Mouse (Mus musculus) layer of hippocampus, postnatal 10 days (tissue): Measurements from ENCODE around the gene Fzr1. TPM values are rescaled to one million over a fixed set of nuclear protein-coding genes. Genes with fewer than 3 reads are reported as not detected.

ENCODE experiments used
- DNase-seq, 2 experiments: peaks; one replicate each; pipeline ENCODE4 v3.0.0; 2021; ENCODE audit warnings: low spot score in 2 of 2
- total RNA-seq, 2 experiments: library from RNA; stranded (reverse); gene quantifications; 2 replicates each; pipeline ENCODE4 v1.2.3; 2021

The Fzr1 gene
- total RNA-seq, 2 experiments from 2014 or later, result 81.2 to 85.2 TPM

DNA sequence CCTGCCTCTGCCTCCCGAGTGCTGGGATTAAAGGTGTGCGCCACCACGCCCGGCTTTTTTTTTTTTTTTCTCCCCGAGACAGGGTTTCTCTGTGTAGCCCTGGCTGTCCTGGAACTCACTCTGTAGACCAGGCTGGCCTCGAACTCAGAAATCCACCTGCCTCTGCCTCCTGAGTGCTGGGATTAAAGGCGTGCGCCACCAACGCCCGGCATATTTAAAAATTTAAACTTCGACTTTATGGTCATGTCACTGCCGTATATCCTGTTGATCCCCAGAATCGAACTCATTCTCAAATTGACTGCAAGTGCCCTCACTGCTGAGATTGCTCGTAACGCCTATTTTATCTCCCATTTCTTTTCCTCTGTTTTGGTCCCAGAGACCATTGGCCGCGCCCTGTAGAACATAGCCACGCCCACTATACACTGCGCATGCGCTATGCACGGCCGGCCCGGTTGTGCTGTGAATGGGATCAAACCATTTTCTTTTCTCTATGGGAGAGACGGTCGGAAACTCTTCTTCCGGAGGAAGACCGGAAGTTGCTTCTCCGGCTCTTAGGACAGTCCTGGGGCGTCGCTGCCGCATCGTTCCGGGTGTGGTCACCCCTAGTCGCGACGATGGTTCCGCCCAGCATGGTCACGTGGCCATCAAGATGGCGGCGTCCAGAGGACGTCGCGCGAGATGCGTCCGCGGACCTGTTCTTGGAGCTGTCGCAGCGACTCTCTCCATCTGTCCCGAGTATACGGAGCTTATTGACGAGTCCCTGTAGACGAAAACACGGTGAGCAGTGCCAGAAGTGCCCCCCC, 5.7 kb upstream of the Fzr1 start, which contains the start of the genes Dohh and Gm48551:
TSS of gene Dohh (plus strand) at position 627 of the 803 bp plus-strand sequence.
TSS of gene Gm48551 (plus strand) at position 665 of the 803 bp plus-strand sequence.
- peak; percentile 99 for DNase-seq

DNA sequence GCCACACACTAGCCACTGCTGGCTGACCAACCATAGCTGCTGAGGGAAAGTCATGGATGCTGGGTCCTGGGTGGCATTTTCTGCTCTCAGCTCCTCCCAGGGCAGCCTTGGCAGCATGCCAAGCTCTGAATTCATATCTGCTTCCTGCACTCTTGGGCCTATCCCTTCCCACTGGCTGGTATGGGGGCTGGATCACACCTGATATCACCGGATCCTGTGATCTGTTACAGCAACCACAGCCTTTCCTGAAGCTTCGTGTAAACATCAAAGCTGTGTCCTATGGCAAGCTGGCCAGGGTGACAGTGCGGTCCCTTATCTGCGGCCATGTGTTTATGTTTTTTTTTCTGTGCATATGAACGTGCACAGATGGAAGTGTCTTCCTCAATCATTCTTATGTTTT, 3.7 kb upstream of the Fzr1 start:
- DNase-seq, result no peak

GRCm38 (mm10) chr10:81379809-81380378, 1.6 kb upstream of the Fzr1 start:
- no peak for DNase-seq

DNA sequence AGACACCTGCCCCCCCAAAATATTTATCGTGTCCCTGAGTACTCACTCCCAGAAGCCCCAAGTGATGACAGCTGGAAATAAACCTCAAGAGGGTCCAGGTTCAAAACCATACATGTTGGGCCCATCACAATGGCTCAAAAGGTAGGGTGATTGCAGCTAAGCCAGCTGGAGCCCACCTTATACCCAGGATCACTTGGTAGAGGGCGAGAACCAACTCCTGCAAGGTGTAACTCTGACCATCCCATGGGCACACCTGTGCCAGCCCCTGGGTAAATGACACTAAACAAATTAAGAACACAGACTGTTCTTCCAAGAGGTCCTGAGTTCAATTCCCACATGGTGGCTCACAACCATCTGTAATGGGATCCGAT, 852 bp upstream of the Fzr1 start:
- DNase-seq, result no peak

GRCm38 (mm10) chr10:81378553-81379182, 352 bp upstream of the Fzr1 start:
- DNase-seq, result peak; percentile 100

GRCm38 (mm10) chr10:81377362-81377664, 1.0 kb downstream of the Fzr1 start:
- DNase-seq, result no peak

GRCm38 (mm10) chr10:81376561-81377361, 1.6 kb downstream of the Fzr1 start:
- no peak for DNase-seq

DNA sequence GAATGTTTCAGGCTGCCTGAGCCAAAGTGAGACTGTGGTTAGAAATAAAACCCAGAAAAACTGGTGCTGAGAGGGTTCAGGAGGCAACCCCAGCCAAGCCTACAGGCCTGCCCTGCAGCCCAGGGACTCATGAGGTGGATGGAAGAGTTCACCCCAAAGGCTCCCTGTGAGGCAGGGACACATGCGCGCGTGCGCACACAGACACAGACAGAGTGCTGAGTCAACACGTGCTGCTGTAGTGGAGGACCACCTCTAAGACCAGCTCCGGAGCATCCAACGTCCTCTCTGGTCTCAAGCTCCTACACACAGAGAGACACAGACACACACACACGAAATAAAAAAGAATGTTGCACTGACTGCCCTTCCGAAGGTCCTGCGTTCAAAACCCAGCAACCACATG, 3.0 kb downstream of the Fzr1 start:
- no peak for DNase-seq

DNA sequence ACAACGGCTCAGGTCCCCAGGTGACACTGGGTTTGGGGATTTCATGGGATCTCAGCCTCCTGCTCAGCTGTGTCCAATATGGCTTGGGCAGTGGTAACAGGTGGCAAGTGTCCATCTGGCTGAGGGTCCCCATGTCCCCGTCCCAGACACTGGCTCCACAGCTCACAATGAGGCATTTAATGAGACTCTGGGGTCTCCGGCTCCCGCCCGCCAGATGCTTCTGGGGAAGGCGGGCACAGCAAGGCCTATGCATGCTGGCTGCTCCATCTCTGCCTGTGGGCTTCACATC, 11.2 kb downstream of the Fzr1 start:
- DNase-seq, result no peak

GRCm38 (mm10) chr10:81366477-81367206, 11.7 kb downstream of the Fzr1 start:
- no peak for DNase-seq

- DNase-seq, result no peak
These were observed 12.4 kb downstream of the Fzr1 start, which contains the start of gene 4930404N11Rik for GRCm38 (mm10) chr10:81365672-81366476. Gene 4930404N11Rik, minus strand, starts transcription at chr10:81365816.

DNA sequence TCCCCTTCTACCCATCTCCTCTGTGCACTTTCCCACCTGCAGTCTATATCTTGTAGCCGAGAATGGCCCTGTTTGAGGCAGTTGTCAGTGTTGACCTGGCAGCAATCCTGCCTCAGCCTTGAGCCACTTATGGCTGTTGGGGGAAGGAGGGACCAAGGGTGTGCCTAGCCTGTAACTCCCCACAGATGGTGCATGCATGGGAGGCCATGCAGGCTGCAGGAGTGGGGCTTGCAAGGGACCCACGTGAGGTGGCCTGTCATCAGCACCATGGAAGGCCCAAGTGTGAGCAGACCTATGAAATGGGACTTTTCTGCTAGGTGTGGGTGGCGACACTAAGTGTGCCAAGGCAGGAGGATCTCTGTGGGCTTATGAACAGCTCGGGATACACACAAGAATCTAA, 13.2 kb downstream of the Fzr1 start:
- no peak for DNase-seq

- no peak for DNase-seq
These were observed 13.7 kb downstream of the Fzr1 start for GRCm38 (mm10) chr10:81364666-81365065.

GRCm38 (mm10) chr10:81363436-81364346, 14.6 kb downstream of the Fzr1 start:
- no peak for DNase-seq

DNA sequence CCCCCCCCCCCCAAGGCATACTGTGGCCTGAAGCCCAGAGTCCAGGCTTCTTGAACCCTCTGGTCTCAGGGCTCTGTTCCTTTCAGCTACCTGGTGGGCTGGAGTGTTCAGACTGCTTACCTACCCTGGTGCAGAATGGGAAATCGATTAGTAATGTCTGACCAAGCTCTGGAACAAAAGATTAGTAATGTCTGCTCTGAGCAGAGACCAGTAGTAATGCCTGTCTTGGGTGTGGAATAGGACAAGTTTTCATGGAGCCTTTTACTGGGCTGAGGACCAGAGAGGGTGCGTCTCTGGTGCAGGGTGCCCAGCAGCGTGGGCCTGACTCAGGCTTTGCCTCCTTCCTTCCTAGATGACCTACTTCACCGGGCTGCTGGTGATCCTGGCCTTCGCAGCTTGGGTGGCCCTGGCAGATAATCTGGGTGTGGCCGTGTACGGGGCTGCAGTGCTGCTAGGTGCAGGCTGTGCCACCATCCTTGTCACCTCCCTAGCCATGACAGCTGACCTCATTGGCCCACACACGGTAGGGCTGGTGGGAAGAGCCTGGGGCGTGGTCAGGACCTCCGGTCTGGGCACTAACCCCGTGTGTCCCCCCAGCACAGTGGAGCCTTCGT, 15.9 kb downstream of the Fzr1 start:
- no peak for DNase-seq

DNA sequence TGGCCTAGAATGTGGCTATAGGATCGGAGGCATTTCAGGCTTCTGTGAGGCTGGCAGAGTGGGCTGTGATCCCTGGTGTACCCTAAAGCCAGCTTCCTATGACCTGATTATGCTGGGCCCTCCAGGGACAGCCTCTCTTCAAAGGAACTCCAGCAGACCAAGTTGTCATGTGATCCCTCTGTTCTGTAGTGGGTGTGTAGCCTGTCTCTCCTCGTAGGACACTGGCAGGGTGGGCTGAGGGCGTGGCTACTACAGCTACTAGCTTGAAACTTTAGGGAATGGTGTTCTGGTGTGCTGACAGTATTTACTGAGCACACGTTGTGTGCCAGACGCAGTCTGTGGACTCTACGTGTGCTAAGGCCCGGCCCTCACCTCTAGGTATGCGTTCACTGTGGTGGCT, 17.6 kb downstream of the Fzr1 start:
- no peak for DNase-seq

DNA sequence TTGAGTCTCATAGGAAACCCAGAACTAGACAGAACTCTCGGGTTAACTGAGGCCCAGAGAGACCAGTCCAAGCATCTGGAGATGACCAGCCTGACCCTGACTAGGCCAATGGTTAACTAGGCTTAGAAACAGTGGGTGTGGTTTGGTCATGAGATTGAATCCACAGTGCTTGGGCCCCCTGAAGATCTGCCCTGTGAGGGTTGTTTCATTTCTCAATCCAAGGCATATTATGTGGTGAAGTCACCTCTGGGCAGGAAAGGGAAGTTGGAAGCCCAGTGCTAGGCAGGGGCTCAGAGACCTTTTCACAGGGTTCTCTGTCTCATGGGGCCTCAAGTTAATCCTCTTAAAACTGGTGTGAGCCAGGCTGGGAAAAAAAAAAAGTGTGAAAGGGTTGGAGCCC, 19.5 kb downstream of the Fzr1 start:
- no peak for DNase-seq

DNA sequence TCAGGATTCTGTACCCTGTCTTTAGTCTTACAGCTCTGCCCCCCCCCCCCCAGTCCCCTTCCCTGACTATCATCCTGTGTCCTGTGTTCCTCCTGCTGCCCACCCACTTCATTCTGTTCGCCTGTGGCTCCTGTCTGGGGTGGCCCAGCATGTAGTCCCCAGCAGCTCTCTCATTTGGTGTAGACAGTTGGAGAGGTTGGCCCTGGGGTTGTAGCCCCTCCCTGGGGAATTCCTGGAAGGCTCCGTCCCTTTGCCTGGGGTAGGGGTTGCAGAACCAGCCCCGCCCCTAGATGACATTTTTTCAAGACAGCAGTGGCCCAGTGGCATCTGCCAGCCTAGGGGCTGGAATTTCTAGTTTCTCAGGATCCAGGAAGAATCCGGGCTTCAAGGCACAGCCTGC, 20.1 kb downstream of the Fzr1 start:
- DNase-seq, result no peak
